Mouse (Mus musculus) megakaryocyte, embryonic 14.5 days (primary cell): Measurements from ENCODE around the gene Gstm4. TPM values are rescaled to one million over a fixed set of nuclear protein-coding genes. Genes with fewer than 3 reads are reported as not detected.

Experiments
- H3K27me3 ChIP-seq: replicated peaks from 2 replicates; pipeline ENCODE3; 2012; ENCODE audit warnings: inconsistent platforms
- H3K36me3 ChIP-seq: replicated peaks from 2 replicates; pipeline ENCODE3; 2012; ENCODE audit warnings: low read length, inconsistent platforms, mixed read lengths
- H3K4me1 ChIP-seq: 2 replicates; pipeline ENCODE4 v1.6.1; 2012; ENCODE audit warnings: inconsistent platforms
- H3K4me3 ChIP-seq: replicated peaks from 2 replicates; pipeline ENCODE3; 2012; ENCODE audit warnings: moderate library complexity, mild to moderate bottlenecking, inconsistent platforms
- H3K9me3 ChIP-seq: 2 replicates; pipeline ENCODE4 v1.6.1; 2012; ENCODE audit warnings: inconsistent platforms
- FLI1 ChIP-seq: IDR thresholded peaks from 2 replicates; pipeline ENCODE4 v1.6.1; 2012; ENCODE audit warnings: low read length, inconsistent platforms, mixed read lengths
- GATA1 ChIP-seq: IDR thresholded peaks from 3 replicates; pipeline ENCODE4 v1.6.1; 2012; ENCODE audit warnings: mixed read lengths, low read length, inconsistent platforms, borderline replicate concordance
- polyA plus RNA-seq: library from polyadenylated mRNA; stranded (reverse); fragments of >175 nt; gene quantifications from 2 replicates; pipeline ENCODE4 v1.2.3, GENCODE M21; 2012; ENCODE audit warnings: low replicate concordance; ENCODE audit not compliant: insufficient read depth

Gstm4 gene
- polyA plus RNA-seq, 1 experiment, result 1.4 TPM

DNA sequence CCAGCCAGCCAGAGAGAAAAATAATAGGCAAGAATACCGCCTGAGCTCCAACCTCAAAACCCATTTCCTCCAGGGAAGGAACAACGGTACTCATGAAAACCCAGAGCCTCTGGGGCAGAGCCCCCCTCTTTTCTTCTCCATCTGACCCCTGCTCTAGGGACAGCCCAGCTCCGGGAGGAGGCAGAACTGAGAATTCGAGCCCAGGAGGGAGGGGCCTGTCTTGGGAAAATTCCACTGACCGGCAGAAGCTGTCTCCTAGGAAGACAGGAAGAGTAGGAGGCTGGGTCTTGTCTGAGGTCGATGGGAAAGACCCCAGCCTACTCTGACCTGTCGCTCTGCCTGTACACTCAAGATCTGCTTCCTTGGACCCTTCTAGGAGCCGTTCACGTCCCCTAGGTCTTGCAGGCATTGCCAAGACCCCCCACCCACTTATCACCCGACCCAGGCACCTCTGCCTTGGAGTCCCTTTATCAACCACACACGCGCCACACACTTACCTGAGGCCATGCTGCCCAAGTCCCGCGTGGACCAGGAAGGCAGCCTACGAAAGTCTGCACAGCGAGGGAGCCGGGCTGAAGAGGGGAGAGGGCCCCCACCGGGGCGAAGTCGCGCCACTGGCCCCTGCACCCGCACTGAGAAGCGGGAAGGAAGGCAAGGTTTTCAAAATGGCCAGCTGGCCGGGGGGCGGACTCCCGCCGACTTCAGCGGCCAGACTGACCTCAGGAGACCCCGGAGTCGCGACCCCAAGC, 41.2 kb upstream of the Gstm4 start:
- TF ChIP-seq GATA1, result no peak
- TF ChIP-seq FLI1, result no peak
- Histone ChIP-seq H3K27me3 (no peaks in the 10 kb centered on the region), H3K36me3 (peaks cover 24% of the 10 kb centered on the region), H3K4me1 (peaks cover 86% of the 10 kb centered on the region), H3K9me3 (no peaks in the 10 kb centered on the region), H3K4me3 (peak overlapping the region; percentile 98)

DNA sequence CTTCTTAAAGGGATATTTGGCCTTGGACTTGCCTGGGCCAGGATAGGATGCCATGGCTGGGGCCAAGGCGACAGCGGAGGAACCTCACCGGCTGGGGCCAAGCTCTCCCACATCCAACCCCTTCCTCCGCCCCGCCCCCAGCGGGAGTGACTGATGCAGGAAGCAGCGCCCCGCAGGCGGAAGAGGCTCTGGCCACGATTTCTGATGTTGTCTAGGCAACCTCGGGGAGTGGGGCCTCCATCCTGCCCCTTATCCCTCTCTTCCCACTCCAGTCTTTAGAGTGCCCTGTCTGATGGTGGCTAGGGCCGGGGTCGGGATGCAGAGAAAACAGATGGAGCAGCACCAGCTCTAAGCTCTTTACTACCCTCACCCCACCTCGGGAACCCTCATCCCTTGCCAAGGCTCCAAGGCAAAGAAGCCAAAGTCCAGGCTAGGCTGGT, 40.6 kb upstream of the Gstm4 start:
- H3K27me3 ChIP-seq, result no peaks in the 10 kb centered on the region
- H3K9me3 ChIP-seq, result no peaks in the 10 kb centered on the region
- TF ChIP-seq GATA1 (no peak), FLI1 (no peak; the same call in 1 of the 2 replicates)
- peaks cover 89% of the 10 kb centered on the region for H3K4me1 ChIP-seq
- H3K4me3 ChIP-seq, result peak overlapping the region; percentile 98
- peaks cover 30% of the 10 kb centered on the region for H3K36me3 ChIP-seq

DNA sequence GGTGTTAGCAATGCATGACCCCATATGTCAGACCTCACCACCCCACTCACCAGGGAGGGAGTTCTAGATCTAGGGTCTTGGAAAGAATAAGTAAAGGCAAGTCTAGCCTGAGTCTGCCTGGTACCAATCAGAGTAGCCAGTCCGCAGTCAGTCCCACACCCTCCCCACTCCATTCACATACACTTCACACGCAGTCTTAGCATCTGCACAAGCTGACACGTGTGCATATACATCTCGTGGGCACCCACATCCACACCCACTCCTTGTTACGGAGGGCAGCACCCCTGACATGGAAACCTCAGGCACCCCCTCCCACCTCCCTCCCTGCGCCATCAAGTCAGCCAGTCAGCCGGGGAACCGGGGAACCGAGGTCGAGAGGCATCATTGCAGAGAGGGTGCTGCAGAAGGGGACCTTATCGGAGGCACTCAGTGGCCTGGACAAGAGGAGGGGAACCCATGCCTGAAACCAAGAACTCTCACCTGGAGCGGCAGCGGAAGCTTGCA, 40.1 kb upstream of the Gstm4 start:
- TF ChIP-seq FLI1 (no peak), GATA1 (no peak)
- H3K4me3 ChIP-seq, result peak overlapping the region; percentile 98
- no peaks in the 10 kb centered on the region for H3K27me3 ChIP-seq
- no peaks in the 10 kb centered on the region for H3K9me3 ChIP-seq
- H3K4me1 ChIP-seq, result peaks cover 89% of the 10 kb centered on the region
- H3K36me3 ChIP-seq, result peaks cover 34% of the 10 kb centered on the region

DNA sequence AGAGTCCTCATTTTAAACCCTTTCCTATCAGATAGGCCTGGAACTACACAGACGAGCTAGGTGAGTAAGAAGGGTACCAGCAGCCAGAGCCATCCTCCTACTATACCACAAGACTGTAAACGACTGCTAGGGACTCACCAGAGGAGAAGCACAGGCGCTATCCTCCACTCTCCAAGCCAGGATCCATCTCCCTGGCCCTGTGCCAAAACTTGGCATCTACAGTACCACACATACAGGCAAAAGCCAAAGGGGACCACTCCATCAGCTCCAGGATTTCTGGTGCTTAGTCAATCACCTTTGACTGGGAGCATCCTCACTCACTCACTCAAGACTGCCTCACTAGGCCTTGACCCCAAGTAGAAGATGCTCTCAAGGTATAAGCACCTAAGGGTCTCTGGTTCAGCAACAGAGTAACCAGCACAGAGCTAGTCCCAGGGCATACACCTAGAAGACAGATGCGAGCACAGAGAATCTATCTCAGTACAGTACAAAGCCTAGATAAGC, 39.3 kb upstream of the Gstm4 start:
- peaks cover 85% of the 10 kb centered on the region for H3K4me1 ChIP-seq
- peaks cover 43% of the 10 kb centered on the region for H3K36me3 ChIP-seq
- H3K4me3 ChIP-seq, result peak overlapping the region; percentile 98

DNA sequence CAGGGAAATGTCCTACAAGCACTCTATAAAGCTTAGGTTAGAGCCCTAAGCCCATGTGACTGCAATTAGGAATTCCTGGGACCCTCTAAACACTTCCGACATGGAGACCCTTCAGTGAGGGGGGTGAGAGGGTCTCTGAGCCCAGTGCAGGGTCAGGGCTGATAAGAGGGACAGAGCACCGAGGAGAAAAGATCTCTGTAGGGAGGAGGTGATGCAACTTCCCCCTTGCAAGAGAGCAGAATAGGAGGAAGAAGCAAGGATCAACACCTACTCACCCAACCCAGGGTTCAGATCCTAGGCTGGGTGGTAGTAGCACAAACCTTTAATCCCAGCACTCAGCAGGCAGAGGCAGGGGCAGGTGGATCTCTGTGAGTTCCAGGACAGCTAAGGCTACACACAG, 38.5 kb upstream of the Gstm4 start:
- H3K4me3 ChIP-seq, result peak overlapping the region; percentile 98
- no peaks in the 10 kb centered on the region for H3K9me3 ChIP-seq
- H3K27me3 ChIP-seq, result no peaks in the 10 kb centered on the region
- no peak for TF ChIP-seq GATA1
- TF ChIP-seq FLI1, result no peak
- H3K36me3 ChIP-seq, result peaks cover 51% of the 10 kb centered on the region
- peaks cover 82% of the 10 kb centered on the region for H3K4me1 ChIP-seq

More for the DNA sequence above, 39.3 kb upstream of the Gstm4 start:
- no peak for TF ChIP-seq GATA1
- no peak for TF ChIP-seq FLI1
- no peaks in the 10 kb centered on the region for H3K9me3 ChIP-seq
- no peaks in the 10 kb centered on the region for H3K27me3 ChIP-seq

DNA sequence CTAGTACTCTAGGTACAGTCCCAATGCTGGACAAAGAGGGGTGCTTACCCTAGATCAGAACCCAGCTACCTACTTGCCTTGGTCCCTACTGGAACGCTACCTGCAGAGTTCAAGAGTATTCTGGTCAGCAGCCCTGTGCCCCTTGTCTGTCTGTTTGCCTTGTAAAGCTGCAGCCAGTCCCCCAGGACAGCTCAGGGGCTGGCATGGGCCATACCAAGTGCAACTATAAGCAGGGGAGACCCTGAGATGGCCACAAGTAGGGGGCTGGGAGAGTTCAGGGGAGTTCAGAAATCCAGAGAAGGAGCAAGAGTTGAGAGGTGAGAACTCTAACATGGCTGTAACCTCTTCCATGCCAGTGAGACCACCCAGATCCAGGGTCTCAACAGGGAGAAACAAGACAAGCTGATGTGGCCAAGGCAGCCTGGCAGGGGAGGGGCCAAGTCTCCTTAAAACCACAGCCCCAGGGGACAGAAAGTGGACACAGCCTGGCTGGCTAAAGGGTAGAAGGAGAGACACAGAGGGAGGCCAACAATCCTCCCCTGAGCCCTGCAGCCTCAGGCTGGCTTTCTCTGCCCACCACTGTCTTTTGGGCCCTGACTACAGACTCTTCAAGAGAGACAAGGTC, 37.7 kb upstream of the Gstm4 start:
- peaks cover 80% of the 10 kb centered on the region for H3K4me1 ChIP-seq
- peaks cover 59% of the 10 kb centered on the region for H3K36me3 ChIP-seq
- TF ChIP-seq FLI1 (no peak), GATA1 (no peak)
- H3K4me3 ChIP-seq, result peak overlapping the region; percentile 98
- no peaks in the 10 kb centered on the region for H3K9me3 ChIP-seq
- no peaks in the 10 kb centered on the region for H3K27me3 ChIP-seq

DNA sequence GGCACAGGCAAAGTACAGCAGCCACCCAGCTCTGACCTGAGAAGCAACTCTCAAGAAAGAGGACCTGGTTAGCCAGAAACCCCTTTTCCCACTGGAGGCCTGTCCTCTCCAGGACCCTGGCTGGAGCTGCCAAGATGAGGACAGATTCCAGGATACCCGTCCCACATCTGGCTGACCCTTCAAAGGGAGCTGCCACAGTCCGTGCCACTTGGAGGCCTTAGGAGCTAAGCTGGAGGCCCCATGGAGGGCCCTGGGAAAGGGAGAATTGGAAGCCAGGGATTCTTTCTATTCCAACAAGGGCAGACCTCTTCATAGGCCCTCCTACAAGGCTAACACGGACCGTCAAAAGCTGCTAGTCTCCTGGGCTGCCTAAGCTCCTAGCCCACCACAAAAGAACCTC, 37.0 kb upstream of the Gstm4 start:
- TF ChIP-seq GATA1, result no peak
- no peak for TF ChIP-seq FLI1
- no peak overlapping the region for H3K4me3 ChIP-seq
- peaks cover 66% of the 10 kb centered on the region for H3K36me3 ChIP-seq
- no peaks in the 10 kb centered on the region for H3K9me3 ChIP-seq
- no peaks in the 10 kb centered on the region for H3K27me3 ChIP-seq
- H3K4me1 ChIP-seq, result peaks cover 73% of the 10 kb centered on the region

DNA sequence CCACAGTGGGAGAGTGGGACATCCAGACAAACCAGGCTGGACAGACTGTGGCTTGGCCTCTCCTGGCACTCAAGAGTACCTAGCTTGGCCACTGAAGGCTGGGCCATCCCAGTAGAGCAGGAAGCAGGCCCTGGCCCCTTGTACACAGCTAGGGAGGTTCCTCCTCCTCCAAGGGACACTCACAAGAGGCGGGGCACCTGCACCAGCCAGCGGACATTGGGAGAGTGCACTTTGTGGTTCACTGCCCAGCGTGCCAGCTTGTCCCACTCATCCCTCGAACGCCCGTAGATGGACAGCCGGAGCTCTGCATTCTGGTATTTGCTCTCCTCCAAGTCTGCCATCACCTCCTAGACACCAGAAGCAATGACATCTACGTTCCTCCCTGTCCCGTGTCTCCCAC, 32.1 kb upstream of the Gstm4 start:
- Histone ChIP-seq H3K27me3 (no peaks in the 10 kb centered on the region), H3K4me1 (peaks cover 55% of the 10 kb centered on the region), H3K4me3 (no peak overlapping the region), H3K9me3 (no peaks in the 10 kb centered on the region), H3K36me3 (peaks cover 98% of the 10 kb centered on the region)
- TF ChIP-seq GATA1 (no peak), FLI1 (no peak)

DNA sequence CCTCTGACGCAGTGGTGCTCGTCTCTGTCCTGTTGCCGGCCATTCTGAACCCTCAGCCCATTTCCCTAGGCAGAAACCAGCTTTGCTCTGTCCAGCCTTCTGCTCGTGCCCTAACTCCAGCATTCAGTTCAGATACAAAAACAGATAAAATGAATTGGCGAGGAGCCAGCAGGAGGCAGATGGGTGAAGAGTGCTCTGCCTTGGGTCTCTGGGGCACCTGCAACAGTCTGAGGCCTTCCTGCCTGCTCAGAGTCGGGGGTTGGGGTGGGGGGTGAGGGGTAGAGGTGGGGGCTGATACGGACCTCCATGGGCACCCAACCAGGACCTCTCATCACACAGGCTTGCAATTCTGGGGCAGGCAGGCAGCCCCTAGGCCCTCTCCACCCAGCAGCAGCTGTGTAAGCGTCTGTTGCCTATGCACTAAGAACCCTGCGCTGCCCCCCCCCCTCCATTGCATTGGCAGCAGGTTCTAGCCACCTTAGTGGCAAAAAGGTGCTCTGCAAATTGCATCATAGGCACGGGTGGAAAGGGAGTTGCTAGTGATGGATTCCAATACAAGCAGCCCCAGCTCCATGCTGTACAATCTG, 28.4 kb upstream of the Gstm4 start:
- Histone ChIP-seq H3K9me3 (no peaks in the 10 kb centered on the region), H3K4me3 (no peak overlapping the region), H3K27me3 (no peaks in the 10 kb centered on the region), H3K4me1 (peaks cover 52% of the 10 kb centered on the region), H3K36me3 (peaks cover 73% of the 10 kb centered on the region)
- TF ChIP-seq FLI1 (no peak), GATA1 (no peak)
